Mouse (Mus musculus) spleen, adult 2 months (tissue): ENCODE data around the gene Mbd6.

Experiments used
- CTCF ChIP-seq: fragments of 200-500 bp; IDR thresholded peaks from 2 replicates; pipeline ENCODE4 v1.5.1; 2011; ENCODE audit warnings: mild to moderate bottlenecking, inconsistent platforms; ENCODE audit not compliant: insufficient read depth, insufficient read length, insufficient replicate concordance; ENCODE audit errors: extremely low read depth
- POLR2A ChIP-seq: fragments of 200-500 bp; IDR thresholded peaks from 2 replicates; pipeline ENCODE4 v1.6.1; 2011; ENCODE audit warnings: low read depth, low read length, inconsistent platforms

- TF ChIP-seq POLR2A (no peak), CTCF (no peak)
Observed at GRCm38 (mm10) chr10:127291881-127292638, 3.2 kb upstream of the Mbd6 start.
